Mouse (Mus musculus) yolk sac, embryonic 10.5 days (tissue): ENCODE results near the gene Fam178b.
"Not testable (repeated sequence)": the region's sequence is repeated elsewhere in the genome, so short reads cannot be mapped to it uniquely, and the experiment has no call there.

Experiments
- DNase-seq: peaks from one replicate; pipeline ENCODE4 v3.0.0-alpha.2; 2017; ENCODE audit warnings: low spot score

Fam178b gene

DNA sequence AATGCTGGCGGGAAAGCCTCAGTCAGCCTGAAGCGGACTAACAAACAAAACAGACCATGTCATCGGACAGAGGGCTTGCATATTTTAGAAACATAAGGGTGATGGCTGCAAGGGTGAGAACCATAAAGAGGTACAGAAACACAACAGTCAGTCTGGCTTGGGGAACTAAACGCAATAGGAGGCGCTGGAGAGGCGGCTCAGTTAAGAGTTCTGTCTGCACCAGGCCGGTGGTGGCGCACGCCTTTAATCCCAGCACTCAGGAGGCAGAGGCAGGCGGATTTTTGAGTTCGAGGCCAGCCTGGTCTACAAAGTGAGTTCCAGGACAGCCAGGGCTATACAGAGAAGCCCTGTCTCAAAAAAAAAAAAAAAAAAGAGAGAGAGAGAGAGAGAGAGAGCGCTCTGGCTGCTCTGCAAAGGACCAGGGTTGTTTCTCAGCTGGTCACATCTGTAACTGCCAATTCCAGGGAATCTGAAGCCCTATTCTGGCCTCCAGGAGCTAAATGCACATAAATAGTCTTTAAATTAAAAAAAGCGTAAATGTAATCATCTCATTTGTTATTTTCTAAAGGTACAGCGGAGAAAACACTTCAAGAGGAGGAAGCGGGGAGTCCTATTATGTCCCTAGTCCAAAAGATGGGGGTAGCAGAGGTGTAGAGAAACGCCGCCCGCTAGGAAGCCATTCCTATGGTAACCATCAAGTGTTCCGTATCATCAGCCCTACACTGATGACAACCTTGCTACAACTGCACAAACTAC, 137.0 kb downstream of the Fam178b start:
- no peak for DNase-seq

- no peak for DNase-seq
Measured at GRCm38 (mm10) chr1:36545382-36545781, 137.6 kb downstream of the Fam178b start.

GRCm38 (mm10) chr1:36542925-36543324, 140.1 kb downstream of the Fam178b start:
- no peak for DNase-seq

- DNase-seq, result no peak
Measured at GRCm38 (mm10) chr1:36541844-36542243, 141.1 kb downstream of the Fam178b start.

DNA sequence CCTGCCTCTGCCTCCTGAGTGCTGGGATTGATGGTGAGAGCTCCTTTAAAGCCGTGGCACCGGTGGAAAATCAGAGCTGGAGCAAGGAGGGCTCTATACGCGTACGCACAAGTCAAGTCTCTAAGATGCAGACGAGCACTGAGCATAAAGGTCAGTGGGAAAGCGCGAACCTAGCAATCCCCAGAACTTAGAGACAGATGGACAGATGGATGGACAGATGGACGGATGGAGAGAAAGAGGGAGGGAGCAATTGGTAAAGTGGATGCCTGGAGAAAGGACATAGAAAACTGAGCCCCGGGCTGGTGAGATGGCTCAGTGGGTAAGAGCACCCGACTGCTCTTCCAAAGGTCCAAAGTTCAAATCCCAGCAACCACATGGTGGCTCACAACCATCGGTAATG, 142.2 kb downstream of the Fam178b start:
- no peak for DNase-seq

- no peak for DNase-seq
Measured at GRCm38 (mm10) chr1:36540132-36540531, 142.9 kb downstream of the Fam178b start.

DNA sequence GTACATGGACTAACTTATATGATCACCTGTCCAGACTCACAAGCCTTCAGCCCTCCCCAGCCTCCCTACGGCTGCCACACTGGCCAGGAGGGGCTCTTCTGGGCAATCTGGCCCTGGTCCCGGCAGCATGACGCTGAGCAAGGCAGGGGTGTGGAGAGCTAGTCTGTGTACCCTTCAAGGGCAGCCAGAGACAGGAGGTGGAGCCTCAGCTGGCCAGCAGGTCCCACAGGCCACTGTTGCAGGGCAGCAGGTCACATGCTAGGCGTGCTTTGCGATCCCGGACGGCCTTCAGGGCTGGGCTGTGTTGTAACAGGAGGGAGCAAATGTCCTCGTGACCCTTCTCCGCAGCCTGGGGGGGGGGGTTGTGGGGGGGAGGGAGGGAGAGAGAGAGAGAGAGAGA, 143.8 kb downstream of the Fam178b start, which contains the start of gene Gm42417:
Gm42417 (minus strand) TSS at position 244 of the 400 bp plus-strand sequence.
- DNase-seq, result peak; percentile 91

DNA sequence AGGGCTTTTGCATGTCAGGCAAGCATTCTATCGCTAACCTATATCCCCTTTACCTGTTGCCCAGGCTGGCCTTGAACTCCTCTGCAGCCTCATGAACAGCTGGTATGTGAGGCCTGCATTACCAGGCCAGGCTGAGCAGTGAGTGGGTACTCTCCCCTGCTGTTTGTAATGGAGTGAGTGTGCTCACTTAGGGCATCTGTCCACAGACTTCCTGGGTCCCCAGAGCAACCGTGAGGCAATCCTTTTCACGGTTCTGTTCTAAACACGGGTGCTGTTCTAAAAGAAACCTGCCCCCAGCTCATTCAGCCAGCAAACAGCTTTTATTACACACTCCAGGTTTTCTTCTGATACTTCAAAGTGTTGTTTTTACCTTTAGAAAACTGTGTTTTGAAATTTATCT, 144.3 kb downstream of the Fam178b start:
- no peak for DNase-seq

GRCm38 (mm10) chr1:36536783-36537182, 146.2 kb downstream of the Fam178b start, which contains the start of gene Ankrd23:
Gene Ankrd23, minus strand, starts transcription at chr1:36536883.
- not testable (repeated sequence) for DNase-seq

DNA sequence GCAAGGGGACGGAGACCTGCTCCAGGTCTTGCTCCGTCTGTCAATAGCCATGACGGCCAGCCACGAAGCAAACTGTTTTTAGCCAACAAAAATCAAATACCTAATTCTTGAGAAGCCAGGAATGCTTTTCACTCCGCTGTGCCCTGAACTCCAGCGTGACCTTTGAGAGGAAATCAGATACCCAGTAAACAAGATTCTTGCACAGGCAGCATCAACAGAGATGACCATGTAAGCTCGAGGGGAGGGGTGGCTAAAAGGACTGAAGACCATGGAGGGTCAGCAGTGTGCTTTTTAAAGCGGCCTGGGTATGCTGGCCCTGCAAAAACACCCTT, 146.6 kb downstream of the Fam178b start:
- peak; percentile 66 for DNase-seq

GRCm38 (mm10) chr1:36535477-36536396, 147.2 kb downstream of the Fam178b start:
- no peak for DNase-seq

DNA sequence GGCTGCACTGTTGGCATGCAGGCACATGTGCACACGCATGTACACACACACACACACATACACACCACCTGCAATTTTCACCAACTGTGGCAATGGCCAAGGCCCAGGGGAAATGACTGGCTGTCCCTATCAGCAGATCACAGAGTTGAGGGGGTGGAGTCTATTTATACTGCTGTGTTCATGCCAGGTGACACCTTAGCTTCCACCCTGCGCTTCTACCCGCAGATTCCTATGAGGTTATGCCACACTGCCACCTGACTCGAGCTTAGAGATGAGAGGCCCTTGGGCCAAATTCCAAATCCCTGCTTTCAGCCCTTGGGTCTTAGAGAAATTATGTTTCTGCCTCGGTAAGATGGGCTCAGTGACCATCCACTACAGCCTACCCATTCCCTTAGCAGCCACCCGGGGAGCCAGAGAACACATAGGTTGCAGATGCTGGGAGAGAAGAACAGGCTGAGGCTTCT, 148.4 kb downstream of the Fam178b start:
- DNase-seq, result no peak

GRCm38 (mm10) chr1:36533546-36533945, 149.4 kb downstream of the Fam178b start:
- DNase-seq, result no peak

DNA sequence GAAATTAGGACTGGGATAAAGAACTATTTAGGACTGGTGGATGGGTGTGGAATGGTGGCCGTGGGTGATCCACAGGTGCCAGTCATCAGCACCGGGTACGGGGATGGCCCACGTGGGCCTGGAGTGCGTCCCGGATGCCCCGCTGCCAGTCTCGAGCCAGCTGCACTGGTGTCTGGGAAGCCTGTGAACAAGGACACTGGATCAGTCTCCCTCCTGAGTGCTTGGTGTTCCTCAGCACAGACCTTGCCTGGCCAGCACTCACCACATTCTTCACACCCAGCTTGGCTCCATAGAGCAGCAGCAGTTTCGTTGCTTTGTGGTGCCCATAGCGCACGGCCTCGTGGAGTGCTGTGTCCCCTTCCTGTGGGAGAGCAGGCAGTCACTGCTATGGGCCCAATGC, 151.5 kb downstream of the Fam178b start:
- DNase-seq, result no peak

DNA sequence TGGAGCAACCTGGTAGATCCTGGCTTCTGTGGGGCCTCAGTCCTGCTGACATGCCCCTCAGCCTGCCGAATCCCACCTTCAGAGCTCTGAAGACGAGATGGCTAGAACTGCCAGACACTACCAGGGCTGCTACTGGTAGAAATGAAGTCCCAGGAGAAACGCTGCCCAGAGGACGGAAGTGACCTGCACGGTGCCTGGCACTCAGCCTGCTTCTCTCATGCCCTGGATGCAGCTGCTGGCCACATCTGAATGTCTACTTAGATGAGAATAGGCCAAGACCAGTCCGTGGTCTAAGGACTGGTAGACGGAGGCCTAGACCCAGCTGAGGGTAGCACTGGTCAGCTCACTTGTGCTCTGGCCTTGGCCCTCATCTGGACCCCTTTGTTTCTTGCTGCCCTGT, 152.0 kb downstream of the Fam178b start:
- DNase-seq, result no peak

DNA sequence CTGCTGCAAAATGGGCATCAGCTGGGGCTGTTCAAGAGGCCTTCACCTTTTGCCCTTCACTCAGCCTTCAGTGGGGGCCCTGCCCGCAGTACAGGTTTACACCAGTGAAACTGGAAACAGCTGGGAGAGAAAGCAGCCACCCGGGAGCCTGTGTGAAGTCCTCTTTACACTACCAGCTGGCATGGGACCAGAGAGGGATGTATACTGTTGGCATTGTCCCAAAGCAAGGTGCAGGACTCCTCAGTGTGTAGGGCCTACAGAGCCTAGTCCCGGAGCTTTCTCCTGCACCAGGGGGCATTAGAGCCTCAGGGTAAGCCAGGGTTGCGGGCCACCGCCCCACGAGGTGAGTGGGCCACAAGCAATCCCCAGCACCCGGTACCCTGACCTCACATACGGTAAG, 152.5 kb downstream of the Fam178b start:
- no peak for DNase-seq

DNA sequence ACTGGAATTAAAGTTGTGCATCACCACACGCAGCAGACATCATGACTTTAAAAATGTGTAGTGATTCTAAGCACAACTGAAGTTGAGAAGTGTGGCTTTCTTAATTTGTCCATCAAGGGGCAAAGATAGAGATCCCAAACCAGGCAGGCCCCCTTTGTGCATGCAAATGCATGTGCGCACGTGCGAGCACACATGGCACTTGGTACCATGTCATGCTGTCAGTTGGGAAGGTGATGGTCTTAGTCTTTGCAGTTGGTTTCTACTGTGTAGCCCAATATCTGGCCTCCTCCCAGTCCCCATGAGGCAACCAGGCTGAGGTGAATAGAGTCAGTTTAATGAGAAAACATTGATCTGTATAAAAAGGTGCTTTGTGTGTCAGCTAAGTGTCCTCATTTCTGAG, 153.1 kb downstream of the Fam178b start:
- DNase-seq, result no peak

GRCm38 (mm10) chr1:36529274-36529673, 153.7 kb downstream of the Fam178b start:
- DNase-seq, result no peak

GRCm38 (mm10) chr1:36528351-36528750, 154.6 kb downstream of the Fam178b start:
- no peak for DNase-seq

DNA sequence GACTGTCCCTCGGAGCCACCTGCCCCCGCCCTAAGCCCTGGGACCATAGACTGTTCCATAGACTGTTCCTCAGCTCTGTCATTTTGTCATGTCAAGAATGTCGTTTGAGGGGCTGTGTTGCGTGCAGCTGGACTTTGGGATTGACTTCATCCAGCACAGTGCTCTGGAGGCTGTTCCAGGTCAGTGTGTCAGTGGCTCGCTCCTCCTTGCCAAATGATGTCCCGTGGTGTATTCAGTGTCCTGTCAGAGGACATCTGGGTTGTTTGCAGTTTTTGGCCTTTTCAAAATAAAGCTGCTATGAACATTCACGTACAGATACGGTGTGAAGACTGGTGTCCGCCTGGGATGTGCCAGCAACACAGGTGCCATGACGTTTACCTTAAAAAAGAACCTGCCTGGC, 156.1 kb downstream of the Fam178b start:
- DNase-seq, result no peak

DNA sequence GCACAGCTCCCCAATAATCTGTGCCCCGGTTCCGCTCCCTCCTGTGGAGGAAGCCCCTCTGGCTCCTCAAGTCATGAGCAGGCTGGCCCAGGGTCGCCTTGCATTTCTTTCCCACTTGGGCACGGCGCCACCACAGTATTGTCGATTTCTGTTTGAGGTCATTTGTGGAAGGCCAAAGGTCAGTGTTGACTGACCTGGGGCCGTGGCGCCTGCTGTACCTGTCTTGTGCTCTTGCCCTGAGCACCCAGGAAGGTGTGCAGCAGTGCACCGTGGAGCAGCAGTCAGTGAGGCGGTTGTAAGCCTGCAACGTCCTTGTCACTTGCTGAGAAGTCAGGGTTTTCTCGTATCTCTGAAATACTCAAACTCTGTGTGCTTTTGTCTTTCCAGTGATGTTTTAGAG, 157.2 kb downstream of the Fam178b start:
- peak; percentile 44 for DNase-seq

- DNase-seq, result no peak
Measured at GRCm38 (mm10) chr1:36524058-36524457, 158.9 kb downstream of the Fam178b start.
